Mouse (Mus musculus) myocyte (in vitro differentiated cells): ENCODE measurements around the gene Ptk7.

Source experiments
- E2F4 ChIP-seq: IDR thresholded peaks from one replicate; pipeline ENCODE4 v1.6.1; 2011; ENCODE audit warnings: mild to moderate bottlenecking, control low read depth, moderate library complexity; ENCODE audit not compliant: insufficient read depth
- MAX ChIP-seq: IDR thresholded peaks from one replicate; pipeline ENCODE4 v1.6.1; 2011; ENCODE audit warnings: low read depth, mild to moderate bottlenecking, control low read depth
- MYOG ChIP-seq, 3 experiments: IDR thresholded peaks; one replicate each; pipeline ENCODE4 v1.6.1; 2011; ENCODE audit warnings: control low read depth in 2 of 3, low read depth in 2 of 3, mild to moderate bottlenecking in 2 of 3; ENCODE audit not compliant: insufficient read length in 2 of 3, control insufficient read depth in 1 of 3, insufficient read depth in 1 of 3
- POLR2A ChIP-seq: IDR thresholded peaks from one replicate; pipeline ENCODE4 v1.6.1; 2011; ENCODE audit warnings: low read depth, mild to moderate bottlenecking, control low read depth, moderate library complexity; ENCODE audit not compliant: insufficient read length
- TCF12 ChIP-seq: IDR thresholded peaks from one replicate; pipeline ENCODE4 v1.6.1; 2011; ENCODE audit warnings: mild to moderate bottlenecking, control low read depth; ENCODE audit not compliant: poor library complexity, insufficient read depth, severe bottlenecking
- USF1 ChIP-seq: IDR thresholded peaks from one replicate; pipeline ENCODE4 v1.6.1; 2011; ENCODE audit warnings: low read depth, mild to moderate bottlenecking, control low read depth, moderate library complexity

DNA sequence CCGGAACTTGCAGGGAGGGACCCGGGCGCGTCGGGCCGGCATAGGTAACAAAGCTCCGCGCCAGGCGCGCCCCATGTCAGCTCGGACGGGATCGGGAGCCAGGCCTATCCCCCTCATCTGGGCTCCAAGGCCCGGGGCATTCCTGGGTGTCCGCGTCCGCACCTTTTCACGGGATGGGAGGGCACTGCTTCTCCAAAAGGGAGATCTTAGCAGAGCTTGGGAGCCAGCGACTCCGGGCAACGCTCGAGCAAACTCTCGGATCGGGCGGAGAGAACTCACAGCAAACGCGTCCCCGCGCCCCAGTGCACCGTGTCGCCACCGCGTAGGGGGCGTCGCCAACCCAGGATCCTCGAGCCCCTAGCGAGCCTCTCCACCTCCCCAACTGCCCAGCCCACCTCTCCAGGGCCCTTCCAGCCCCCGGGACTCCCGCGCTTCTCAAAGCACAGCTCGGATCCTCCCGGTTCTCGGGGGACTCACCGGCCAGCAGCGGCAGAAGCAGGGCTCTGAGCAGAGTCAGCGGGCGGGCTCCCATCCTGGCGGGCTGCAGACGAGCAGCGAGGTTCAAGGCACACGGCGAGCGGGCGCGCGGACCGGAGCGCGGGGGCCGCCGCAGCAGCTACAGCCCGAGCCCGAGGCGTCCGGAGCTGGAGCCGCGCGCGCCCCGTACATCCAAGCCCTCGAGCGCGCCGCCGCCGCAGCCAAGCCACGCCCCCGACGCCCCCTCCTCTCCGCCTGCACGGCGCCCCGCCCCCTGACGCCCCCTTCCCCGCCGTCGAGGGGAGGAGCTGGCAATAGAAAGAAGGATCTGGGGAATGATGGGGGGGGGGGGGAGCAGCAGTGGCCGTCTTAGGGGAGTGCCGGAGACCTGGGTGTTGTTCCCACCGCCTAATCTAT is at the start of gene Ptk7:
- TF ChIP-seq POLR2A (peak; percentile 59), USF1 (no peak), TCF12 (no peak), E2F4 (no peak), MAX (no peak), MYOG (IDR thresholded peaks at IDR 0.05; ENCODE audit: control insufficient read depth in 1 of 3, insufficient read depth in 1 of 3, insufficient read length in 2 of 3, low read depth in 2 of 3) (no peak)
